Mouse (Mus musculus) adrenal gland, adult 18-20 months (tissue): ENCODE results near the gene Phldb1. TPM values are rescaled to one million over a fixed set of nuclear protein-coding genes. Genes with fewer than 3 reads are reported as not detected.
"Not testable (repeated sequence)": the region's sequence is repeated elsewhere in the genome, so short reads cannot be mapped to it uniquely, and the experiment has no call there.

Experiments
- DNase-seq, 2 experiments: peaks; one replicate each; pipeline ENCODE4 v3.0.0; 2021 to 2022; ENCODE audit warnings: low spot score in 2 of 2
- long read RNA-seq, 2 experiments: library from polyadenylated mRNA; stranded (forward); transcript quantifications; one replicate each; pipeline ENCODE4 v2.0.0; 2021
- total RNA-seq, 2 experiments: library from RNA; stranded (reverse); gene quantifications; 1 replicate in 1 of 2; 2 replicates in 1 of 2; pipeline ENCODE4 v1.2.3; 2021

The Phldb1 gene
- 10 to 100 TPM; 24.1 to 60.8 TPM for total RNA-seq
- long read RNA-seq, experiment 1, partial matches to known transcripts: 13 of 47 reads
- long read RNA-seq, experiment 1, other reads (novel, unspliced or antisense): 33 of 47 reads
- long read RNA-seq, experiment 2, partial matches to known transcripts: 9 of 19 reads
- long read RNA-seq, experiment 2, other reads (novel, unspliced or antisense): 10 of 19 reads

DNA sequence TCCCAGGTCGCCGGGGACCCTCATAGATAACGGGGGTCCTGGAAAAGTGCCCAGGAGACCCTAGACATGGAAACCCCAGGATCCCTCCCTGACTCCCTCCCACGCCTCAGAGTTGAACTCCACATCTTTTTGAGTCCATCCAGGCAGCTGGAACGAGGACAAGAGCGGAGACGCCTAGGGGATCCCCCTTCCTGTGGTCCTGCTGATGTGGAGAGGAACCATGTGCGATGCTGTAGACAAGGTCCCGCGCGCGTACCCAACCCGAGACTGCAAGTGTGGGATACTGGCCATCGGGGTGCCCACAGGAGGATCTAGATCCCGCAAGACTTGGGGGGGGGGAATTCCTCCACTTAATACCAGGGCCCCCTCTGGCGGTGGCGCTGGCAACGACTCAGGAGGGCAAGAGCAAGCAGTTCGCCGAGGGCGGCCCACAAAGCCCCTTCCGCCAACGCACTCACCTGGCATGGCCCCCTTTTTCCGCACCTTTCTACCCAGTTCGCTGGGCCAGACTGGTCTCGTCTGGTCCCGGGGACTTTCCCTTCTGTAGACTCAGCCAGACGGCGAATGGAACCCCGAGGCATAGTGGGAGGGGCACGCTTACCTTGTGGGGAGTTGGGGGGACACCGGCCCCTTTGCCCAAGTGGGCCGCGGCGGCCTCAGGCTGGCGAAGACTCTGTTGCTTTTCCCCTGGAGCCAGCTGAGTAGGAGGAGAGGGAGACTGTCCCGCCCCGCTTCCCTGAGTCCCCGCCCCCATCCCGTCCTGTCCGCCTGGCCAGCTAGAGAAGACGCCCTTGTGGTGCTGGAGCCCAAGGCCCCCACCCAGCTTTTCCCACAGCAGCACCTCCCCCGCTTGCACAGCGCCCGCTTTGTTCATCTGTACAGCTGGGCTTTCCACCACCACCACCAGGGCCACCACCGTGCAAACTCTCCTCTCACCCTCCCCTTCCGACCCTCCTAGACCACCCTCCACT, at the start of gene Phldb1:
Gene Phldb1 (minus strand): TSS at position 675 of the 971 bp plus-strand sequence.
- DNase-seq: peak; percentile 68 to 73

DNA sequence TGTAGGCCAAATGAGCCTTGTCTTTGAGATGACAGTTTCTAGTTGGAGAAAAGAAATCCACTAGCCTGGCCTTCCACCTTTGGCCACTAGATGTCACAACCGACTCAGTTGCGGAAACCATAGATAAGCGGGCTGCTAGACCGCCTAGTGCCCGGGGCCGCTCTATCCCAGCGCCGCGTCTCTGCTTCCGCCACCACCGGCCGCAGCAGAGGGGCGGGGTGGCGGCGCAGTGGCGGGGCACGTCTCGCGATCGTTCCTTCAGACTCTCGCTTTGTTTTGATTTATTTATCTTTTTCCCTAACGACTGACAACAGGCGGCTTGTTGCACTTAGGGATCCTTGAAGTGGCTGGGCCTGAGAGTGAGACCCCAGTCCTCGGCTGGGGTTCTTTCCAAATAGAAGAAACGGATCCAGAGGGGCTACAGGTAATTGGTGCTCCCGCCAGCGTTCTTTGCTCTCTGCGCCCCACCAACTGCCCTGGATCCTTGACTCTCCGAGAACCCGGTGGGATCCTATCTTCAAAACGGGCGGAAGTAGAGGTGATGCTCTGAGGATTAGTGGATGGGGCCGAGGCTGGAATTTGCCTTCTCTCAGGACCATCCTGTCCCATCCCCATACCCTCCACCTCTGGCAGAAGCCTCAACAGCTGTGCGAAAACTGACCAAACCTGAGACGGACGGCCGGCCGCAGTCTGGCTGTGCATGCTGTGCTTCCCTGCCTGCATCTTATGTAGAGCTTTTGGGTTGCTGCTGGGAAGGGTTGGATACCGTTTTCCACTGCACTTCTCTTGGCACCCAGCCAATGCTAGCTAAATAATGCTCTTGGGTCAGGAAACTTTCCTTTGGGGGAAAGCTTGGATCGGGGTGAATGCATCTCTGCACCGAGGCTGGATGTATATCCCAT, 38.0 kb upstream of the Phldb1 start:
- DNase-seq: peak; percentile 84 to 88

- no peak for DNase-seq
Observed at GRCm38 (mm10) chr9:44772392-44772749, 37.4 kb upstream of the Phldb1 start.

GRCm38 (mm10) chr9:44771376-44771775, 36.4 kb upstream of the Phldb1 start:
- no peak for DNase-seq

GRCm38 (mm10) chr9:44768029-44768394, 33.0 kb upstream of the Phldb1 start:
- not testable (repeated sequence) for DNase-seq

DNA sequence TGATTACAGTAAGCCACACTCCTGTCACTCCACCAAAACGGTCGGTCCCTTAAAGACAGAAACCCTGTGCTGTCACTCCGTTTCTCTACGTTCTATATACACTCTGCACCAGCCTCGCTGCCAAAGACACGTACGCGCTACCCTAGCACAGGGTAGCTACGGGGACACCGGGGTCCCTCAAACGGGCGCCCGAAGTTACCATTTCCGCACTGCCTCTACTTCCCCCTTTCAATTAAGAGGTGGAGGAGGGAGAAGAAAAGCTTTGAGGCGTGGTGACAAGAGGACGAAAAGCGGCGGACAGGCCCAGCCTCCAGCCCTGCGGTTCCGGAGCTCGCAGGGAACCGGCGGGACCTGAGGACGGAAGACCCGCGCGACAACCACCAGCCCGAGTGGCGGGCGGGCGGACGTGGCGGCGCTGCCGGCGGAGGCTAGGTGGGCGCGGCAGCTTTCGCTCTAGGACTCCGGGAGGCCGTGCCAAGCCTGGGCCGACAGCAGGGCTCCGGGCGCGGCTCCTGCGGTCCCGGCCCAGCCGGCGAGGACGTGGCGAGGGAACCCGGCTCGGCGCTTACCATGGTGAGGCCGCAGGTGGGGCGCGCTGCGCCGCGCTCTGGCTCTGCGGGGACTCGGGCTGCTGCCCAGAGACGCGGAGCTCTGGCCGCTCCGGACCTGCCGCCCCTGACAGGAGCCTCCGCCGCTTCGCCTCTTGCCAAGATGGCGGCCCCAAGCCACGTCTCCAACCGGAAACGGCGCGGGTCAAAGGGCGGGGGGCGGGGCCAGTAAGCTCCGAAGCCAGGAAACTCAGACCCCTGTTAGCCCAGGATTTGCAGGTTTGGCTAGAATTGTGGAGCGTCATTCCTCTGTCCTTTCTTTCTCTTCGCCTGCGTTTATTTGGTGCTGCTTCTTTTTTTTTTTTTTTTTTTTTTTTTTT, 32.4 kb upstream of the Phldb1 start, which contains the start of the genes Arcn1 and Ift46:
Gene Arcn1 (minus strand): TSS at position 745 of the 928 bp plus-strand sequence.
Gene Ift46 (plus strand): TSS at position 808 of the 928 bp plus-strand sequence.
- DNase-seq: peak; percentile 77 to 80

DNA sequence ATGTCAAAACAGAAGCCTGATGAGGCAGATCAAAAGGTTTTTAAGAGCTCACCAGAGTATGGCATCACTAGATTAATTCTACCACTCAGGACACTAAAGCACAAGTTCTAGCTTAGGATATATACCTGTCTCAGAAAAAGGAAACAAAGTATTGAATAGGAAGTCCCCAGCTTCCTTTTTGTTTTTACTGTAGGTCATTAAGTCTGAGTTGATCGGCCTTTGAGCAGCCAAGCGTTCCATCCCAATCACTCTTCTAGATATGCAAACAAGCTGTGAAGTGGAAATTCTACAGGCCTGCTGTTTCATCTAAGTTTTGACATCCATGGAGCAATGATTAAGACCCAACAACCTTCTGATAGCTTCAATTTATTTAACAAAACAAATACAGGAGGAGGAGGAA, 25.9 kb upstream of the Phldb1 start:
- no peak for DNase-seq

GRCm38 (mm10) chr9:44748473-44748872, 13.5 kb upstream of the Phldb1 start:
- DNase-seq: no peak

- DNase-seq: no peak
Observed at GRCm38 (mm10) chr9:44747341-44747740, 12.3 kb upstream of the Phldb1 start.

GRCm38 (mm10) chr9:44746666-44747065, 11.7 kb upstream of the Phldb1 start:
- DNase-seq: no peak

DNA sequence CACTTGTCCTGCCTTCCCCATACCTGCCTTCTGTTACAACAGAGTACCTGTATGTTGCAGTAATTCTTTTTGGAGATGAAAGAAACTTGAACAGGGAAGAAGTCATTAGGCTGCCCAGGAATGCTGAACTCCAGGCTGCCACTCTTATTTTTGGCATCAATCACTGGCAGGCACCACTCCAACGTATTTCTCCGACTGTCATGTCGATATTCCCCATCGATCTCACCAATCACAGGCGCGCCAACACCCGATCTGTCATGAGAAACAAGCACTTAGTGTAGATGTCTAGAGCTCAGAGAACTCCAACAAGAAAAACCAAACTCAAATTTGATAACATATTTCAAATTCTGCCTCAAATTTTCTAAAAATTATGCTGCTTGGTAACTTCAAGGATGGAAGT, 10.4 kb upstream of the Phldb1 start:
- no peak for DNase-seq

- DNase-seq: no peak
Observed at GRCm38 (mm10) chr9:44740663-44741192, 5.7 kb upstream of the Phldb1 start.

GRCm38 (mm10) chr9:44737240-44737949, 2.4 kb upstream of the Phldb1 start:
- no peak for DNase-seq

DNA sequence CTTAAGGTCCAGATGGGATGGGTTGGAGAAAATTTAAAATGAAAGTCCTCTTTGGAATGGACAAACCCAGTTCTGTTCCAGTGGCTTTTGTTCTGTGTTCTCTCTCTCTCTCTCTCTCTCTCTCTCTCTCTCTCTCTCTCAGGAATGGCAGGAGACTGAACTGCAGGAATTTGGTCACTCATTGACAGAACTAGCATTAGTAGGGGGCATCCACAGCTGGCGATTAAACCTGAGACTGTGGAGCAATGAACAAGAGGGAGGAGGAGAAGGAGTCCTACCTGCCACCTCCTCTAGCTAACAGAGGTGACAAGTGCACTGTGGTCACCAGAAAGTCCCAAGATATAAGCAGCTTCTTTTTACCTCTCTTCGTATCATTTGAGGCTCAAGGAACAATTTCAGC, 1.3 kb upstream of the Phldb1 start:
- no peak for DNase-seq

DNA sequence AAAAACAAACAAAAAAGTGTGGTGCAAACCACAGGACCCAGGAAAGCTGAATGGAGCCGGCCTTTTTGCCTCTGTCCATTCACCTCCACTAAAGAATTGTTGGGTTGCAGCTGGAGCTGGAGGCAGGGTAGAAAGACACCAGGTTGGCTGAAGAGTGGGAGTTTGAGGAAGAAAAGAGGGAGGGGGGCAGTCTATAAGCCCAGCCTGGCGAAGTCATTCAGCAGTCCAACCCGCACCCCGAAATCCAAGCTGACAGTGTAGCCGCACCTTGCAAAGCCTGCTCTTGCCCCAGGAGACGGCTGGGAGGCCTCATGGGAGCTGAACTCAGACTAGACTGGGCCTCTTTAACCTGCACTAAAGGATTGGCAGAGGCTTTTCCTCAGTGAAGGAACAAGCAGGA, 888 bp upstream of the Phldb1 start:
- DNase-seq: no peak

GRCm38 (mm10) chr9:44733671-44734523, 1.1 kb downstream of the Phldb1 start:
- peak; percentile 76 for DNase-seq

GRCm38 (mm10) chr9:44732921-44733530, 2.0 kb downstream of the Phldb1 start:
- DNase-seq: no peak

GRCm38 (mm10) chr9:44732130-44732549, 2.9 kb downstream of the Phldb1 start:
- DNase-seq: no peak
